Mouse (Mus musculus): ENCODE data around the gene Olfr1008. TPM values are rescaled to one million over a fixed set of nuclear protein-coding genes. Genes with fewer than 3 reads are reported as not detected.

Olfr1008 gene
- polyA plus RNA-seq (2012; rRNA removed; ENCODE audit: low replicate concordance): not detected in 2 replicates

DNA sequence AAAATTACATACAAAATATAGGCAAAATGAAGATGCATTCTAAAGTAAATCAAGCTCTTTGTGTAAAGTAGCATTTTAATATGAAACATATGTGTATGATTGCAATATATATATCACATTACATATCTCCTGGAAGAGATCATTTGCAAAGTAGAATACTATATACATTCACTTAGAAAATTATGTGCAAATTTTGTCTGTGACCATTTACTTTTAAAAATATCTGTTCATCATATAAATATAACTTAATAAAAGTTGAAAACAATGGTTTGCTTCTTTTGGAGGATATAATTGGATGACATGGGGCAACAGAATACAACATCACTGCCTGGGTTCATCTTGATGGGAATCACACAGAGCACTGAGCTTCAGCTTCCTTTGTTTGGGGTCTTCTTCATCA is at the start of gene Olfr1008:
Gene Olfr1008, plus strand, starts transcription at position 301 of the 400 bp plus-strand sequence.

DNA sequence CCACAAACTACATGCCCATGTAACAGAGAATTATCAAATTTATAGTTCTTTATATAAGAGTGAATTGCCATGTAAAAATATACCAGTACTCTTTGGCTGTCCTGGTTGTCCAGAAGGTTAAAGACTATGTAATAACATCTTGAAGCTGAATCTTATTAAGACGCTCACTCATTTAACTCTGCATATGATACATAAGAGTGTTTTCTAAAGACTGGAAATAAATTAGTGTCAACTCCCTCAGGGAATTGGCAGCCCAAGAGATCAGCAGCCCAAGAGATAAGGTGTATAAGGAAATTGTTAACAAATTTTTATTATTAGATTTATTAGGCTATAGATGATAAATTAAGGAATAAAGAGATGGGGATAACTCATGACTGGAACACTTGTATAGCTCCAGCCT is 38.6 kb upstream of the Olfr1008 start, which contains the start of gene Olfr1002:
Gene Olfr1002, minus strand, starts transcription at position 101 of the 400 bp plus-strand sequence.

DNA sequence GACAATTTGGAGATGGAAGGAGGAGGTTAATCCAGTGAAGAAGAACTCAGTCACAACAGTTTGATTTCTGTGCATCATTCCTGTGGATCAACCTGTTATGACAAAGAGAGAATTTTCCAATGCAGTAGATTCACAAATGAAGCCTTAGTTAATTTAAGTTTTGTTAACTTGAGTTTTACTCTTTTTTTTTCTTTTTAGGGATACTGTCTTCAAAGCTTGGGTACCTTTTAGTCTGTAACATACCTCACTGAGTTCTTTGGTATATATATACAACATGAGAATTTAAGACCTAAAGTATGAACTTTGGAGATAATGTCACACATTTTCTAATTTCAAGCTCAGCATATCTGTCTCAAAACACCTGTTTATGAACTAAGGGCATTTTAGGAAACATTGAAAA is 24.9 kb upstream of the Olfr1008 start, which contains the start of gene Olfr154:
Gene Olfr154, minus strand, starts transcription at position 101 of the 400 bp plus-strand sequence.

DNA sequence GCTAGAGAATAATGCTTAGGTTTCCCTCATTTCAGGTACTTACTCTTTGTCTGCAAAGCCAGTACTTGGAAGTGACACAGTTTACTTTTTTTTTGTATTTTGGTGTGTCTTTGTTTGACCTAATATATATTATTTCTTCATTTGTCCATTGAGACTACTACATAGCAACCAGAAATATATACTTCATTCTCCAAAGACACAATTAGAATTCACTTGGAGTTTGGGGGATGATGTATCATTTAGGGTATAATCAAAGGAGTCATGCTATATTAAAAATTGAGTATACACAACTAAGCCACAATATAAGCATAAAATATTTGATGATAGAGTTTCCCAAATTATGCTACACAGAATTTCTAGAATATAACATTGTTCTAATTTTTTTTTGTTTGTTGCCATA is 10.6 kb upstream of the Olfr1008 start, which contains the start of gene Olfr1006:
Gene Olfr1006, minus strand, starts transcription at position 101 of the 400 bp plus-strand sequence.

DNA sequence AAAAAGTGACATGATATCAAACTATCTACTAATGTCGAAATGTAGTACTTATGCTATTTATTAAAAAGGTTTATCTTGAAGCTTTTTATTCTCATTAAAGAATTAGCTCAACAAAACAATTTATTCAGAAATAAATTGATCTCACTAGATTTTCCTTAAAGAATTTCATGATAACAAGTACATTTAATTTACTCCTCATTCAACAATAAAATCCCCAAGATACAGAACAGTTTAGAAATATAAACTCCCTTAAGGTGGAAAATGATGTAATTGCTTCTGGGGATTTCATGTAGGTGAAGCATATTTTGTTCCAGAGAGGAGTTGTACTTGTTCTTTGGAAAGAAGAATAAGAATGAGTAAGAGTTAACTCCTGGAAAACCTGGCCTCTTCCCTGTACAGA is 25.9 kb downstream of the Olfr1008 start, which contains the start of gene Olfr1009:
Gene Olfr1009, plus strand, starts transcription at position 301 of the 400 bp plus-strand sequence.

Other genes starting within 250 kb of the Olfr1008 start
- gene Olfr995, start 245.8 kb upstream of the Olfr1008 start, polyA plus RNA-seq (2012; rRNA removed; ENCODE audit: low replicate concordance): not detected in 2 replicates
- 0.43 TPM in 1 of 2 replicates, not detected in the other for gene 4833423E24Rik, start 170.4 kb upstream of the Olfr1008 start, polyA plus RNA-seq (2012; rRNA removed; ENCODE audit: low replicate concordance)
- gene Olfr996, start 110.2 kb upstream of the Olfr1008 start, polyA plus RNA-seq (2012; rRNA removed; ENCODE audit: low replicate concordance): not detected in 2 replicates
- gene Olfr998, start 100.5 kb upstream of the Olfr1008 start, polyA plus RNA-seq (2012; rRNA removed; ENCODE audit: low replicate concordance): not detected in 2 replicates
- gene Olfr1000, start 77.5 kb upstream of the Olfr1008 start, polyA plus RNA-seq (2012; rRNA removed; ENCODE audit: low replicate concordance): not detected in 2 replicates
- not detected in 2 replicates for gene Olfr1002, start 38.7 kb upstream of the Olfr1008 start, polyA plus RNA-seq (2012; rRNA removed; ENCODE audit: low replicate concordance)
- gene Olfr154, start 25.0 kb upstream of the Olfr1008 start, polyA plus RNA-seq (2012; rRNA removed; ENCODE audit: low replicate concordance): not detected in 2 replicates
- gene Olfr1006, start 10.7 kb upstream of the Olfr1008 start, polyA plus RNA-seq (2012; rRNA removed; ENCODE audit: low replicate concordance): not detected in 2 replicates
- not detected in 2 replicates for gene Olfr1009, start 26.0 kb downstream of the Olfr1008 start, polyA plus RNA-seq (2012; rRNA removed; ENCODE audit: low replicate concordance)
- gene Olfr1012, start 73.3 kb downstream of the Olfr1008 start, polyA plus RNA-seq (2012; rRNA removed; ENCODE audit: low replicate concordance): not detected in 2 replicates
- not detected in 2 replicates for gene Olfr1013, start 77.7 kb downstream of the Olfr1008 start, polyA plus RNA-seq (2012; rRNA removed; ENCODE audit: low replicate concordance)
- not detected in 2 replicates for gene Olfr1014, start 83.3 kb downstream of the Olfr1008 start, polyA plus RNA-seq (2012; rRNA removed; ENCODE audit: low replicate concordance)
- gene Olfr1015, start 92.6 kb downstream of the Olfr1008 start, polyA plus RNA-seq (2012; rRNA removed; ENCODE audit: low replicate concordance): not detected in 2 replicates
- not detected in 2 replicates for gene Olfr1016, start 113.1 kb downstream of the Olfr1008 start, polyA plus RNA-seq (2012; rRNA removed; ENCODE audit: low replicate concordance)
- gene Olfr1018, start 129.0 kb downstream of the Olfr1008 start, polyA plus RNA-seq (2012; rRNA removed; ENCODE audit: low replicate concordance): not detected in 2 replicates
- not detected in 2 replicates for gene Olfr1019, start 156.1 kb downstream of the Olfr1008 start, polyA plus RNA-seq (2012; rRNA removed; ENCODE audit: low replicate concordance)
- not detected in 2 replicates for gene Olfr1020, start 157.6 kb downstream of the Olfr1008 start, polyA plus RNA-seq (2012; rRNA removed; ENCODE audit: low replicate concordance)
- not detected in 2 replicates for gene Olfr1022, start 179.2 kb downstream of the Olfr1008 start, polyA plus RNA-seq (2012; rRNA removed; ENCODE audit: low replicate concordance)
- not detected in 2 replicates for gene Olfr1023, start 196.2 kb downstream of the Olfr1008 start, polyA plus RNA-seq (2012; rRNA removed; ENCODE audit: low replicate concordance)
- not detected in 2 replicates for gene Olfr1024, start 215.6 kb downstream of the Olfr1008 start, polyA plus RNA-seq (2012; rRNA removed; ENCODE audit: low replicate concordance)
- gene Olfr1025-ps1, start 225.8 kb downstream of the Olfr1008 start, polyA plus RNA-seq (2012; rRNA removed; ENCODE audit: low replicate concordance): not detected in 2 replicates
- not detected in 2 replicates for gene Olfr1026, start 232.1 kb downstream of the Olfr1008 start, polyA plus RNA-seq (2012; rRNA removed; ENCODE audit: low replicate concordance)

All from mammary gland, adult 2 months (tissue).